Mouse (Mus musculus) liver, embryonic 14.5 days (tissue): ENCODE data around the gene D030056L22Rik. TPM values are rescaled to one million over a fixed set of nuclear protein-coding genes. Genes with fewer than 3 reads are reported as not detected.
"Not testable (repeated sequence)": the region's sequence is repeated elsewhere in the genome, so short reads cannot be mapped to it uniquely, and the experiment has no call there.

Source experiments
- ATAC-seq: fragments of 200-750 bp; cut with Nextera tagmentation; 2 replicates; pipeline ENCODE4 v1.8.0; 2017; ENCODE audit warnings: moderate number of reproducible peaks, mild to moderate bottlenecking, moderate library complexity; ENCODE audit not compliant: insufficient read depth
- DNase-seq, 3 experiments: peaks; one replicate each; pipeline ENCODE4 v3.0.0-alpha.2; 2012 to 2013; ENCODE audit warnings: low read depth in 3 of 3, low spot score in 3 of 3
- H3K27ac ChIP-seq: fragments of 300-500 bp; sonication (generic); 2 replicates; pipeline ENCODE4 v1.5.1; 2014; ENCODE audit warnings: moderate library complexity, mild to moderate bottlenecking, control low read depth, inconsistent platforms
- H3K27me3 ChIP-seq: fragments of 300-500 bp; sonication (generic); 2 replicates; pipeline ENCODE4 v1.6.1; 2014; ENCODE audit warnings: mild to moderate bottlenecking, low read length, moderate library complexity; ENCODE audit not compliant: control insufficient read depth, insufficient read depth
- H3K36me3 ChIP-seq: fragments of 300-500 bp; sonication (generic); replicated peaks from 2 replicates; pipeline ENCODE4 v1.6.1; 2014; ENCODE audit warnings: low read depth; ENCODE audit not compliant: control insufficient read depth, insufficient read depth
- H3K4me1 ChIP-seq, 2 experiments: fragments of 200-500 bp in 1 of 2; fragments of 300-500 bp in 1 of 2; sonication (generic) in 1 of 2; replicated peaks; 2 replicates each; pipeline ENCODE4 v1.6.1; 2012 to 2014; ENCODE audit warnings: antibody characterized with exemption in 1 of 2, inconsistent platforms in 1 of 2, low read length in 1 of 2; ENCODE audit not compliant: control insufficient read depth in 2 of 2, insufficient read depth in 2 of 2
- H3K4me2 ChIP-seq: fragments of 300-500 bp; sonication (generic); 2 replicates; pipeline ENCODE4 v1.6.1; 2014; ENCODE audit warnings: low read depth, mild to moderate bottlenecking, control low read depth, moderate library complexity
- H3K4me3 ChIP-seq, 2 experiments: fragments of 200-500 bp in 1 of 2; fragments of 300-500 bp in 1 of 2; sonication (generic) in 1 of 2; 2 replicates each; pipeline ENCODE4 v1.5.1; 2012 to 2014; ENCODE audit warnings: low read depth in 2 of 2, low read length in 2 of 2, mild to moderate bottlenecking in 2 of 2, control low read depth in 1 of 2, inconsistent platforms in 1 of 2, moderate library complexity in 1 of 2; ENCODE audit not compliant: insufficient read depth in 1 of 2
- H3K9ac ChIP-seq: fragments of 300-500 bp; sonication (generic); replicated peaks from 2 replicates; pipeline ENCODE4 v1.6.1; 2014; ENCODE audit warnings: mild to moderate bottlenecking, control low read depth, moderate library complexity
- H3K9me3 ChIP-seq: fragments of 300-500 bp; sonication (generic); 2 replicates; pipeline ENCODE4 v1.6.1; 2016; ENCODE audit warnings: low read length, mixed read lengths; ENCODE audit not compliant: control insufficient read depth
- CTCF ChIP-seq: IDR thresholded peaks from 2 replicates; pipeline ENCODE4 v1.5.1; 2016; ENCODE audit warnings: antibody characterized with exemption, low read depth, control low read depth
- EP300 ChIP-seq: IDR thresholded peaks from 2 replicates; pipeline ENCODE4 v1.6.1; 2016; ENCODE audit warnings: antibody characterized with exemption, low read depth
- WGBS: fragments of 180-500 bp; shearing (Covaris S2); extraction: QIAGEN DNeasy Blood & Tissue Kit; methylation state at CpG from one replicate; pipeline ENCODE4 v1.1.7; 2014; ENCODE audit not compliant: insufficient replicate concordance; 5-methylcytosine and 5-hydroxymethylcytosine counted together
- polyA plus RNA-seq, 2 experiments: library from polyadenylated mRNA; depleted of rRNA in 1 of 2; stranded (reverse) in 1 of 2; unstranded in 1 of 2; fragments of >200 nt; fragmentation: Nextera tagmentation in 1 of 2; extraction: Ambion mirVana in 1 of 2; gene quantifications; 2 replicates each; pipeline versions ENCODE4 v1.2.1 to v1.2.3; 2012 to 2014

D030056L22Rik gene
- polyA plus RNA-seq, 2 experiments = 28.3 to 36.6 TPM

DNA sequence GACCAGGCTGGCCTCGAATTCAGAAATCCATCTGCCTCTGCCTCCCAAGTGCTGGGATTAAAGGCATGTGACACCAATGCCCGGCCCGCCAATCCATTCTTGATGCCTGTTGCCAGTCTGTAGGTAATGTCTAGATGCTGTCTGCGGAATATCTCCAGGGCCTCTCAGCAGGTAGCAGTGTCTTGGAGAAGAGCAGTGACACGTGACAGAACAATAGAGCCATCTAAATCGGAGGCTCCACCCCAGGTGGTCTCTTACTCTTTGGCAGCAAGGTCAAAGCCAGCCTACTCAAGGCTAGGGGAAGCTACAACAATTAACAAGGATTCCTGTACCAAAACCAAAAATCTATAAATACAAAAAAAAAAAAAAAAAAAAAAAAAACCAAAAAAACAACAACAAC lies 2.1 kb upstream of the D030056L22Rik start:
- 83% methylated on average over 6 of the region's 6 CpGs for WGBS
- TF ChIP-seq EP300 = no peak
- TF ChIP-seq CTCF = no peak
- no peaks in the 10 kb centered on the region for H3K9me3 ChIP-seq

DNA sequence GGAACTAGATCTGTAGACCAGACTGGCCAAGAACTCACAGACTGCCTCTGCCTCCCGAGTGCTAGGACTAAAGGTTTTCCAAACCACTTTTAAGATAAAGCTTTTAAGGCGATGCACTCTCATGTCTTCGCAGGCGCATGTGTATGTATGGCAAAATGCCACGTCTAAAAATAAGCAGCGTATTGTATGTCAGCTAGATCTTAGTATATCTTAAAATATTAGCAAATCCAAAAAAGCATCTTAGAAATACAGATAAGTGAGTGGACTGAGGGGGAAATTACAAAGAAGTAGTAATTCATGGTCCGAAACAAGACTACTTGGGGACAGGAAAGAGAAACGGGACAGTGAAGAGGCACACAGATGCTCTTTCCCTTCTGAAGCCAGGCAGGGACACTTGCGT lies 1.4 kb upstream of the D030056L22Rik start:
- Histone ChIP-seq H3K27ac (peak overlapping the region; percentile 98), H3K4me2 (peak overlapping the region; percentile 78), H3K9ac (peak overlapping the region; percentile 88; the same call in 1 of the 2 replicates), H3K36me3 (peaks cover 4% of the 10 kb centered on the region), H3K27me3 (no peaks in the 10 kb centered on the region), H3K4me1 (peaks cover 17 to 24% of the 10 kb centered on the region in 2 experiments), H3K9me3 (no peaks in the 10 kb centered on the region), H3K4me3 (peak overlapping the region; percentile 65 to 95; a peak in 3 of 4 replicates)
- WGBS = 76% methylated on average over 9 of the region's 9 CpGs
- TF ChIP-seq EP300 (no peak), CTCF (no peak)
- no peak for ATAC-seq
- no peak for DNase-seq

More for the DNA sequence above, 2.1 kb upstream of the D030056L22Rik start:
- Histone ChIP-seq H3K4me1 (peaks cover 17 to 24% of the 10 kb centered on the region in 2 experiments), H3K9ac (no peak overlapping the region), H3K27ac (no peak overlapping the region), H3K4me2 (no peak overlapping the region), H3K27me3 (no peaks in the 10 kb centered on the region), H3K4me3 (no peak overlapping the region), H3K36me3 (peaks cover 4% of the 10 kb centered on the region)
- DNase-seq (no peak), ATAC-seq (no peak)

GRCm38 (mm10) chr19:18712153-18712865 lies 684 bp upstream of the D030056L22Rik start:
- WGBS = 23% methylated on average over 16 of the region's 16 CpGs
- Histone ChIP-seq H3K27me3 (no peaks in the 10 kb centered on the region), H3K9me3 (no peaks in the 10 kb centered on the region), H3K4me2 (peak overlapping the region; percentile 78), H3K9ac (peak overlapping the region; percentile 88), H3K27ac (peak overlapping the region; percentile 98), H3K36me3 (peaks cover 8% of the 10 kb centered on the region), H3K4me3 (peak overlapping the region; percentile 65 to 95), H3K4me1 (peaks cover 17 to 24% of the 10 kb centered on the region in 2 experiments)
- peak; percentile 38 to 56 (median 47) for DNase-seq
- no peak for TF ChIP-seq CTCF
- TF ChIP-seq EP300 = peak; percentile 60
- no peak for ATAC-seq

GRCm38 (mm10) chr19:18713357-18713756 lies 364 bp downstream of the D030056L22Rik start:
- not testable (repeated sequence) for H3K27me3 ChIP-seq, H3K9me3 ChIP-seq, DNase-seq
- Histone ChIP-seq H3K9ac (peak overlapping the region; percentile 99), H3K4me2 (peak overlapping the region; percentile 87), H3K4me1 (peaks cover 17 to 24% of the 10 kb centered on the region in 2 experiments), H3K27ac (peak overlapping the region; percentile 58), H3K36me3 (peaks cover 17% of the 10 kb centered on the region), H3K4me3 (peak overlapping the region; percentile 89 to 95)
- WGBS = under 1% methylated on average over 39 of the region's 46 CpGs
- ATAC-seq = peak; percentile 48

- no peak overlapping the region for H3K27ac ChIP-seq
- H3K4me3 ChIP-seq = no peak overlapping the region; a peak in 1 of 4 replicates
- H3K36me3 ChIP-seq = peaks cover 26% of the 10 kb centered on the region
- TF ChIP-seq EP300 (no peak), CTCF (peak; percentile 79)
- no peaks in the 10 kb centered on the region for H3K27me3 ChIP-seq
- ATAC-seq (no peak), DNase-seq (peak; percentile 58 to 70 (median 58))
- peaks cover 17 to 24% of the 10 kb centered on the region in 2 experiments for H3K4me1 ChIP-seq
- H3K4me2 ChIP-seq = peak overlapping the region; percentile 87; the same call in 1 of the 2 replicates
- no peak overlapping the region for H3K9ac ChIP-seq
- WGBS = 27% methylated on average over 1 of the region's 1 CpGs
- no peaks in the 10 kb centered on the region for H3K9me3 ChIP-seq
These were observed 3.4 kb downstream of the D030056L22Rik start for GRCm38 (mm10) chr19:18716374-18716773.
